Mouse (Mus musculus) monocyte, adult 2 months (primary cell): ENCODE results near the gene Tyw5.

Experiments used
- DNase-seq, 2 experiments: peaks; one replicate each; pipeline ENCODE4 v3.0.0; 2022; ENCODE audit warnings: low spot score in 2 of 2, low read depth in 1 of 2

The Tyw5 gene

GRCm38 (mm10) chr1:57406187-57407151 lies at the start of gene Tyw5, which contains the start of gene Maip1:
Gene Tyw5, minus strand, starts transcription at chr1:57407101.
Gene Maip1, plus strand, starts transcription at chr1:57406328.
- peak; percentile 45 to 80 for DNase-seq

- DNase-seq: no peak
Measured at GRCm38 (mm10) chr1:57450241-57450640, 43.3 kb upstream of the Tyw5 start.

GRCm38 (mm10) chr1:57445679-57446078 lies 38.8 kb upstream of the Tyw5 start:
- DNase-seq: no peak

GRCm38 (mm10) chr1:57440771-57441170 lies 33.9 kb upstream of the Tyw5 start:
- no peak for DNase-seq

GRCm38 (mm10) chr1:57439026-57439425 lies 32.1 kb upstream of the Tyw5 start:
- no peak for DNase-seq

GRCm38 (mm10) chr1:57436954-57437353 lies 30.1 kb upstream of the Tyw5 start:
- no peak for DNase-seq

- no peak for DNase-seq
Measured at GRCm38 (mm10) chr1:57436408-57436807, 29.5 kb upstream of the Tyw5 start.

- no peak for DNase-seq
Measured at GRCm38 (mm10) chr1:57433141-57433540, 26.2 kb upstream of the Tyw5 start.

- DNase-seq: peak in 1 of 2 experiments; percentile 6
Measured at GRCm38 (mm10) chr1:57429786-57430483, 23.0 kb upstream of the Tyw5 start.

GRCm38 (mm10) chr1:57428368-57429308 lies 21.7 kb upstream of the Tyw5 start:
- DNase-seq: peak; percentile 27 to 53

GRCm38 (mm10) chr1:57423696-57424095 lies 16.8 kb upstream of the Tyw5 start:
- no peak for DNase-seq

GRCm38 (mm10) chr1:57413397-57413796 lies 6.5 kb upstream of the Tyw5 start:
- DNase-seq: no peak

GRCm38 (mm10) chr1:57408994-57409393 lies 2.1 kb upstream of the Tyw5 start:
- no peak for DNase-seq

GRCm38 (mm10) chr1:57402116-57402515 lies 4.8 kb downstream of the Tyw5 start:
- no peak for DNase-seq

GRCm38 (mm10) chr1:57400877-57401276 lies 6.0 kb downstream of the Tyw5 start:
- DNase-seq: no peak

- no peak for DNase-seq
Measured at GRCm38 (mm10) chr1:57400321-57400720, 6.6 kb downstream of the Tyw5 start.

GRCm38 (mm10) chr1:57394051-57394450 lies 12.8 kb downstream of the Tyw5 start:
- DNase-seq: peak in 1 of 2 experiments; percentile 19

GRCm38 (mm10) chr1:57392417-57392816 lies 14.5 kb downstream of the Tyw5 start:
- DNase-seq: no peak

- DNase-seq: no peak
Measured at GRCm38 (mm10) chr1:57390993-57391790, 15.7 kb downstream of the Tyw5 start.
